Mouse (Mus musculus) small intestine, adult 2 months (tissue): ENCODE measurements around the gene Tomm22. TPM values are rescaled to one million over a fixed set of nuclear protein-coding genes. Genes with fewer than 3 reads are reported as not detected.

Experiments
- H3K27ac ChIP-seq: fragments of 200-500 bp; 2 replicates; pipeline ENCODE4 v1.5.1; 2012; ENCODE audit warnings: low read depth, low read length, control low read depth, inconsistent platforms; ENCODE audit not compliant: insufficient read depth
- H3K27me3 ChIP-seq: fragments of 200-500 bp; 2 replicates; pipeline ENCODE4 v1.6.1; 2012; ENCODE audit warnings: mild to moderate bottlenecking, moderate library complexity, low read length, inconsistent platforms; ENCODE audit not compliant: control insufficient read depth, insufficient read depth
- H3K36me3 ChIP-seq: fragments of 200-500 bp; 2 replicates; pipeline ENCODE4 v1.6.1; 2012; ENCODE audit warnings: mild to moderate bottlenecking, low read length, control low read depth, inconsistent platforms; ENCODE audit not compliant: control insufficient read depth, insufficient read depth
- H3K4me1 ChIP-seq: fragments of 200-500 bp; 2 replicates; pipeline ENCODE4 v1.6.1; 2012; ENCODE audit warnings: low read length, inconsistent platforms, mixed read lengths; ENCODE audit not compliant: control insufficient read depth, insufficient read depth, insufficient read length
- H3K4me3 ChIP-seq: fragments of 200-500 bp; 2 replicates; pipeline ENCODE4 v1.5.1; 2012; ENCODE audit warnings: low read depth, mild to moderate bottlenecking, control low read depth, inconsistent platforms, low read length, moderate library complexity
- CTCF ChIP-seq: fragments of 200-500 bp; IDR thresholded peaks from 2 replicates; pipeline ENCODE4 v1.5.1; 2012; ENCODE audit warnings: low read depth, mild to moderate bottlenecking, control low read depth, inconsistent platforms, low read length, moderate library complexity, mixed read lengths; ENCODE audit not compliant: insufficient replicate concordance, insufficient read length; ENCODE audit errors: extremely low read depth
- POLR2A ChIP-seq: fragments of 200-500 bp; IDR thresholded peaks from 2 replicates; pipeline ENCODE4 v1.6.1; 2012; ENCODE audit warnings: low read depth, mild to moderate bottlenecking, control low read depth, inconsistent platforms, low read length, moderate library complexity
- whole genome bisulfite sequencing: fragments of 180-500 bp; shearing (Covaris S2); methylation state at CpG from one replicate; pipeline ENCODE4 v1.1.7; 2018; 5-methylcytosine and 5-hydroxymethylcytosine counted together
- polyA plus RNA-seq: library from polyadenylated mRNA; depleted of rRNA; stranded (reverse); fragments of >200 nt; gene quantifications from 2 replicates; pipeline ENCODE4 v1.2.3, GENCODE M21; 2012

The Tomm22 gene
- polyA plus RNA-seq, 1 experiment: 21.7 TPM

DNA sequence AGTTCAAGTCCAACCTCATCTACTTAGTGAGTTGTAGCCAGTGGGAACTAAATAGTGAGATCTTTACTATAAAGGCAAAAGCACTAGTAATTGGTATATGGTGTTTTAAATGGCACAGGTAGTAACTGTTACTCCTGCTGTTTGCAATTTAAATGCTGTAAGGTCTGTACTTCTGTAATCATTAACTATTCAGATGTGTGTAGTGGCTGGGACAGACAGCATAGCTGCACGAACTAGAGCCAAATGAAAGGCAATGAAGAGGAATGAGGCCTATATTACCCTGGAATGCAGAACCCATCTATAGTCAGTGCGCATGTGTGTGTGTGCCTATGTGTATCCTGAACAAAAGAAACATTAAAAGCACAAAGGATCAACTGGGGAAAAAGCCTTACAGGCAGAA lies 7.3 kb downstream of the Tomm22 start:
- WGBS: 58% methylated on average over 2 of the region's 2 CpGs
- Histone ChIP-seq H3K4me1 (peaks cover 6% of the 10 kb centered on the region; the same call in 1 of the 2 replicates), H3K27me3 (no peaks in the 10 kb centered on the region), H3K4me3 (no peak overlapping the region), H3K36me3 (peaks cover 28% of the 10 kb centered on the region), H3K27ac (no peak overlapping the region)
- no peak for TF ChIP-seq CTCF
- TF ChIP-seq POLR2A: no peak

DNA sequence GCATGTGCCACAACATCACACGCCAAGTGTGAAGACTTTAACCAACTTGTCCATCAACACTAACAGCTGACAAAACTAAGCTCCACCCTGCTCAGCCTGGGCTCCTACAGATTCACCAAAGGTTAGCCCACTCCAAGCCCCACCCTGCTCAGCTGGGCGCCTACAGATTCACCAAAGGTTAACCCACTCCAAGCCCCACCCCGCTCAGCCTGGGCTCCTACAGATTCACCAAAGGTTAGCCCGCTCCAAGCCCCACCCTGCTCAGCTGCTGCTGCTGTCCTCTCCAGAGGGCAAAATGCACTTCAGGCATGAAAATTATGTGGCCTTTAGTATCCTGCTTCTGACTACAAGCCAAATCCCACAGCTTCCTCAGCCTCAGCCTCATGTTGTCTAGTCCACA lies 11.3 kb downstream of the Tomm22 start:
- H3K36me3 ChIP-seq: 0 out of 2 replicates have a peak, but pooled peaks cover 2% of the 10 kb centered on the region
- H3K4me3 ChIP-seq: no peak overlapping the region
- H3K4me1 ChIP-seq: peaks cover 28% of the 10 kb centered on the region; the same call in 1 of the 2 replicates
- H3K27me3 ChIP-seq: no peaks in the 10 kb centered on the region
- TF ChIP-seq CTCF: no peak
- TF ChIP-seq POLR2A: no peak
- 56% methylated on average over 4 of the region's 4 CpGs for WGBS
- H3K27ac ChIP-seq: peak overlapping the region; percentile 32; the same call in 1 of the 2 replicates

DNA sequence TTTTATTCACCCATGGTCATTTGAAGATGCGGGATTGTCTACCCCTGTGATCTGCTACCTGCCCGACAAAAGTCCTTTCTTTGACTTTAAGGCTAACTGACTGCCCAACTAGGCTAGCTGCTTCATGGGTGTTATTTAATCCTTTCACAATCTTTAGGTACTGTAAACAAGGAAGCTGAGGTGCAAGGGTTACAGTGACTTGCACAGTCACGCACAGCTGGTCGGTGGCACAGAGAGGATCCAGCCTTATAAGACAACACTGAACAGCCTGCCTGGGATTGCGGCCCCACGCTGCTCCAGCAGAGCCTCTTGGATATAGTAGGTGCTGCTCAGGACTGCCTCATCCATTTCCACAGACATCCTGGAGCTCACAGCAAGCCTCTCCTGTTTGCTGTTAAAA lies 12.5 kb downstream of the Tomm22 start:
- WGBS: 36% methylated on average over 6 of the region's 6 CpGs
- Histone ChIP-seq H3K27me3 (no peaks in the 10 kb centered on the region), H3K27ac (peak overlapping the region; percentile 36; the same call in 1 of the 2 replicates), H3K36me3 (0 out of 2 replicates have a peak, but pooled peaks cover 2% of the 10 kb centered on the region), H3K4me3 (no peak overlapping the region), H3K4me1 (peaks cover 28% of the 10 kb centered on the region; the same call in 1 of the 2 replicates)
- TF ChIP-seq CTCF (no peak), POLR2A (no peak)

DNA sequence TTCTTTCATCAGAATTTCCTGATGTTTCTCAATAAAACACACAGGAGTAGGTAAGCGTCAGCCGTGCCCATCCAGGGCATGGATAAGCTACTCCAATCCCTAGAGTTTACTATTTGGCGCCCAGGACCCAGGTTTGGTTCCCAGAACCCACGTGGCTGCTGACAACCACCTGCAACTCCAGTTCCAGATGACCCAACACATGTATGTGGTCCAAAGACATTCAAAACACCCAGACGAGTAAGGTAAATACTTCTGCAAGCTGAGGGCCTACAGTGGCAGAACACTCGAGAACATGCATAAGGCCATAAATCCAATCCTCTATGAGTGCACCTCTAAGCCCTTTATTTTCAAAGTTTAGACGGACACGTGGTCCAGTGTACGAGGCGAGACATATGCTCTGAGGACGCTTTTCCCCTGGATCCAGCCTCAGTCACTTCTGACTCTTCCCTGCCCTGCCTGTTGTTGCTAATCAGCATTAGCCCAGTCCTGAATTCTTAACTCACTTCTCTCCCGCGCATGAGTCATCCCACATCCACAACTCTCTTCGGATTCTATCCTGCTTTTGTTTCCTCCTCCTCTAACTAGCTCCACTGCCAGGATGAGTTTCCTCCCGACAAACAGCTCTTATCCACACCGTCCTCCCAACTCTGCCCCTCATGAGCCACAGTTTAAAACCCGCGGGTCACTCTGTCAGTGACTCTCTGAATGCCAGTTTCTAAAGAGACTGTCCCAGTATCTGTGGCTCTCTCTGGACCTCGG lies 13.2 kb downstream of the Tomm22 start:
- H3K27ac ChIP-seq: peak overlapping the region; percentile 39; the same call in 1 of the 2 replicates
- peaks cover 30% of the 10 kb centered on the region; the same call in 1 of the 2 replicates for H3K4me1 ChIP-seq
- 31% methylated on average over 19 of the region's 19 CpGs for WGBS

DNA sequence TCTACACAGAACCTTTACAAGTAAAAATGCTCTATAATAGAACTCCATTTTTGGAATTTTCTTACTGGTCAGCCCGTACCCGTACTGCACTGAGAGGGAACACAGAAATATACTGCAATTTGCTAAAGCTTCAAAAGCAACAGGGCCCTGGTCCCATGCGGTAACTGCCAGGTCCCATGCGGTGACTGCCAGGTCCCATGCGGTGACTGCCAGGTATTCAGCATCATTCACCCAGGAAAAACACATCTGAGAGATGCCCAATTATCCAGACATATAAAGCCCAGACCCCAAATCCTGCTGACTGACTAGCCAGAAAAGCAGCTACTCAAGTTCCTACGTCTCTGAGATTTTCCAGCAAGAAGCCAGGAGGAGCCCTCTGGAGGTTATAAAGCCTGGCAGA lies 14.0 kb downstream of the Tomm22 start:
- WGBS: 75% methylated on average over 6 of the region's 6 CpGs
- 0 out of 2 replicates have a peak, but pooled peaks cover 2% of the 10 kb centered on the region for H3K36me3 ChIP-seq
- no peak overlapping the region for H3K4me3 ChIP-seq

More for the DNA sequence above, 13.2 kb downstream of the Tomm22 start:
- Histone ChIP-seq H3K36me3 (0 out of 2 replicates have a peak, but pooled peaks cover 2% of the 10 kb centered on the region), H3K4me3 (0 out of 2 replicates have a peak overlapping the region, but pooled peaks have one; percentile 9), H3K27me3 (no peaks in the 10 kb centered on the region)
- TF ChIP-seq CTCF: no peak
- TF ChIP-seq POLR2A: no peak

DNA sequence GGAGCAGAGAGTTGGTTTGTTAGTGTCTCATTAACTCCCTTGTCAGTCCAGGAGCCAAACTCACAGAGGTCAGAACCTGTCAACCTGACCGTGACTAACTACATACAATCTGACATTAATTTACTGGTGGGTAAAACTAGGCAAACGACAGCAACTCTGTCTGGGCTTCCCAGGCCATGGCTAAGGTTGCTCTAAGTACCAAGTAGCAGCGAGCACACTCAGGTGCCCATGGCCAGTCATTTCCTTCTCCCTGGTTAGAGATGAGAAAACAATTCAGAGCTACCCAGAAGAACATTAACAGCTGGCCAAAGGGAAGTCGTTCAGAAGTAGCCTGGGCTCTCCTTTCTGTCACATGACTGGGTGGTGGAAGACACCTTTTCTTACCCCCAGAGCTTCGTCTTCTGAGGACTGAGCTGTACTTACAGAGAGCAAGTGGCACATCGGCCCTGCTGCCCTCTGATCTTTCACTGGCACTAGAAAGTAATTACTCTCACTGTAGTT lies 14.5 kb downstream of the Tomm22 start:
- no peak for TF ChIP-seq CTCF
- no peak for TF ChIP-seq POLR2A
- H3K27me3 ChIP-seq: no peaks in the 10 kb centered on the region
- no peaks in the 10 kb centered on the region for H3K36me3 ChIP-seq
- H3K27ac ChIP-seq: peak overlapping the region; percentile 22; the same call in 1 of the 2 replicates
- H3K4me3 ChIP-seq: 0 out of 2 replicates have a peak overlapping the region, but pooled peaks have one; percentile 6
- WGBS: 12% methylated on average over 6 of the region's 6 CpGs
- H3K4me1 ChIP-seq: peaks cover 30% of the 10 kb centered on the region; the same call in 1 of the 2 replicates

More for the DNA sequence above, 14.0 kb downstream of the Tomm22 start:
- no peak for TF ChIP-seq POLR2A
- no peak for TF ChIP-seq CTCF
- no peak overlapping the region for H3K27ac ChIP-seq
- H3K27me3 ChIP-seq: no peaks in the 10 kb centered on the region
- H3K4me1 ChIP-seq: peaks cover 30% of the 10 kb centered on the region; the same call in 1 of the 2 replicates

DNA sequence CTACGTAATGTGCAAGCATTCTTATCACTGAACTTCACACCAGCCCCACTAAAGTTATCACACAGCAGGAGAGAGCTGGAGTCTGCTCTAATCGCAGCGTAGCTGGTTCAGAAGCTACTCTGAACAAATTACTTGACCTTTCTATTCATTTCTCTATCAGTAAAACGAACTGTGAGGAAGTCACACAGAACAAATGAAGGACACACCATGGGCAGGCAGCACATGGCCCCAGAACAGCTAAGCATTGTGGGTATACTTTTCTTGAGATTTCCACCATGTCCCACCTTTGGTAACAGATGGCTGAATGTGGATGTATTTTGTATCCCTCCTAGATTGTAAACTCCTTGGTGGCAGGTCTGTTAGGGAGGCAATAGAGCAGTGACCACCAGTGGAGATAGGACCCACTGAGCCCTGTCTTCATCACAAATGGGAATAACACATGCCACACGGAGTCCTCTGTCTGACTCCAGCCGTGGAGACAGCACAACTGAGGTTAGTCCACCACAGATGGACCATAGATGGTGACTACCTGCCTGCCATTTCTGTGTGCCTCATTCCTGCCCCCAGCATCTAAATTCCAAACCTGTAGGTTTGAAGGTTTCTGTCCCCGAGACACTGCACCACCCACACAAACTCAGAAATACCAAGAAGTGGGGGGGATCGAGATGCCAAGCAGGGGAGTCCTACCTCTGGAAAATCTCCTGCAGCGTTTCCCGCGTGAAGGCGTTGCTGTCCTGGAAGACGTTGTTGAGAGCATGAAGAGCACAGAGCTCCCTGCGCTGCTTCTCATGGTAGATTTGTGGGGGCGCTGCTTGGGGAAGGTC lies 15.6 kb downstream of the Tomm22 start:
- Histone ChIP-seq H3K4me3 (peak overlapping the region; percentile 47), H3K4me1 (peaks cover 30% of the 10 kb centered on the region; the same call in 1 of the 2 replicates), H3K27ac (no peak overlapping the region; the same call in 1 of the 2 replicates), H3K36me3 (no peaks in the 10 kb centered on the region), H3K27me3 (no peaks in the 10 kb centered on the region)
- WGBS: 6% methylated on average over 15 of the region's 15 CpGs
- TF ChIP-seq POLR2A: no peak
- no peak for TF ChIP-seq CTCF
